8 mouse cellular contexts compared by ENCODE assay signal in genomic region chr5:140873039-140873551, GRCm38 (mm10). TPM values are rescaled to one million over a fixed set of nuclear protein-coding genes. Genes with fewer than 3 reads are reported as not detected.
A peak's percentile ranks its signal among the peaks of the same experiment; 100 is the strongest.
DNase-seq lines count a peak whose midpoint lies in the region; ATAC-seq lines count a peak whose summit lies in the region.

No protein-coding gene starts in this region.

- no peak for DNase-seq in frontal cortex, postnatal 14 days (ENCODE audit: low spot score in 2 of 2)
- peak; percentile 17 for DNase-seq in urinary bladder, postnatal 14 days (ENCODE audit: low spot score)
- no peak for DNase-seq in urinary bladder, adult 2 months (ENCODE audit: low spot score)
- peak; percentile 65 for DNase-seq in limb, embryonic 10.5 days (ENCODE audit: low spot score)
- DNase-seq in urinary bladder, postnatal 36 days (ENCODE audit: low spot score in 2 of 2) = no peak
- no peak for DNase-seq in ovary, postnatal 14 days (ENCODE audit: low spot score)

- H3K27me3 ChIP-seq in limb, embryonic 10.5 days (ENCODE audit: low read depth, poor library complexity, severe bottlenecking) = 0 out of 2 replicates have a peak, but pooled peaks cover 9% of the 10 kb centered on the region
- H3K27me3 ChIP-seq in midbrain, embryonic 15.5 days (replicated peaks) = no peaks in the 10 kb centered on the region

- peak overlapping the region; percentile 13; the same call in 1 of the 2 replicates for H3K4me2 ChIP-seq in midbrain, embryonic 15.5 days

- ATAC-seq in frontal cortex, adult (ENCODE audit: low TSS enrichment) = peak; percentile 91
- no peak for ATAC-seq in midbrain, embryonic 15.5 days (replicated peaks)

- peak overlapping the region; percentile 79 for H3K27ac ChIP-seq in limb, embryonic 10.5 days
- H3K27ac ChIP-seq in midbrain, embryonic 15.5 days = no peak overlapping the region

- no peaks in the 10 kb centered on the region for H3K9me3 ChIP-seq in limb, embryonic 10.5 days (replicated peaks)
- H3K9me3 ChIP-seq in midbrain, embryonic 15.5 days = no peaks in the 10 kb centered on the region

- peaks cover 41% of the 10 kb centered on the region for H3K4me1 ChIP-seq in limb, embryonic 10.5 days
- peaks cover 12% of the 10 kb centered on the region for H3K4me1 ChIP-seq in midbrain, embryonic 15.5 days

- no peak overlapping the region for H3K9ac ChIP-seq in midbrain, embryonic 15.5 days

- H3K36me3 ChIP-seq in limb, embryonic 10.5 days = no peaks in the 10 kb centered on the region
- no peaks in the 10 kb centered on the region for H3K36me3 ChIP-seq in midbrain, embryonic 15.5 days (replicated peaks)

- WGBS in limb, embryonic 10.5 days = 11% methylated on average over 18 of the region's 18 CpGs
- WGBS in midbrain, embryonic 15.5 days = 19% methylated on average over 18 of the region's 18 CpGs

- H3K4me3 ChIP-seq in limb, embryonic 10.5 days = peak overlapping the region; percentile 33
- no peak overlapping the region for H3K4me3 ChIP-seq in midbrain, embryonic 15.5 days

RNA-seq across cellular contexts. Expression of gene Gna12, which starts 42.9 kb away (rescaled TPM):
- polyA plus RNA-seq in urinary bladder, adult 2 months (2012; rRNA removed) = 46.5 and 67.5 TPM in 2 replicates
- polyA plus RNA-seq in limb, embryonic 10.5 days (2016; fragmentation: Nextera tagmentation; extraction: Ambion mirVana) = 13.4 and 18.8 TPM in 2 replicates
- 49.8 and 63.1 TPM in 2 replicates for polyA plus RNA-seq in midbrain, embryonic 15.5 days (2015; fragmentation: Nextera tagmentation; extraction: Ambion mirVana)

Comparison
In these comparisons a context has a peak if more than half of its experiments do, and no peak if none do; other contexts are left out.
1. DNase-seq: peak in urinary bladder, postnatal 14 days (single experiment) and limb, embryonic 10.5 days (single experiment); none in frontal cortex, postnatal 14 days (0 of 2), urinary bladder, adult 2 months (single experiment), urinary bladder, postnatal 36 days (0 of 2) and ovary, postnatal 14 days (single experiment).